Mouse (Mus musculus) liver, embryonic 13.5 days (tissue): ENCODE data around the gene Gdpd1. TPM values are rescaled to one million over a fixed set of nuclear protein-coding genes. Genes with fewer than 3 reads are reported as not detected.
"Not testable (repeated sequence)": the region's sequence is repeated elsewhere in the genome, so short reads cannot be mapped to it uniquely, and the experiment has no call there.

Source experiments
- ATAC-seq: fragments of 200-750 bp; cut with Nextera tagmentation; 2 replicates; pipeline ENCODE4 v1.8.0; 2017; ENCODE audit warnings: low read depth, mild to moderate bottlenecking, moderate number of reproducible peaks, moderate library complexity
- DNase-seq: peaks from one replicate; pipeline ENCODE4 v3.0.0; 2022
- H3K27ac ChIP-seq: fragments of 300-500 bp; sonication (generic); 2 replicates; pipeline ENCODE4 v1.5.1; 2015; ENCODE audit warnings: moderate library complexity, mild to moderate bottlenecking, inconsistent platforms
- H3K27me3 ChIP-seq: fragments of 300-500 bp; sonication (generic); 2 replicates; pipeline ENCODE4 v1.6.1; 2015; ENCODE audit warnings: mild to moderate bottlenecking, inconsistent platforms
- H3K36me3 ChIP-seq: fragments of 300-500 bp; sonication (generic); 2 replicates; pipeline ENCODE4 v1.6.1; 2015; ENCODE audit warnings: mild to moderate bottlenecking, inconsistent platforms
- H3K4me1 ChIP-seq: fragments of 300-500 bp; sonication (generic); replicated peaks from 2 replicates; pipeline ENCODE4 v1.6.1; 2015; ENCODE audit warnings: inconsistent platforms
- H3K4me2 ChIP-seq: fragments of 300-500 bp; sonication (generic); 2 replicates; pipeline ENCODE4 v1.6.1; 2015; ENCODE audit warnings: inconsistent platforms, mild to moderate bottlenecking, moderate library complexity
- H3K4me3 ChIP-seq: fragments of 300-500 bp; sonication (generic); replicated peaks from 2 replicates; pipeline ENCODE4 v1.5.1; 2015; ENCODE audit warnings: mild to moderate bottlenecking, inconsistent platforms
- H3K9ac ChIP-seq: fragments of 300-500 bp; sonication (generic); 2 replicates; pipeline ENCODE4 v1.6.1; 2015; ENCODE audit warnings: mild to moderate bottlenecking, inconsistent platforms
- H3K9me3 ChIP-seq: fragments of 300-500 bp; sonication (generic); replicated peaks from 2 replicates; pipeline ENCODE4 v1.6.1; 2016; ENCODE audit warnings: inconsistent platforms
- WGBS: fragments of 180-500 bp; shearing (Covaris S2); methylation state at CpG from one replicate; pipeline ENCODE4 v1.1.7; 2015; ENCODE audit not compliant: insufficient replicate concordance; 5-methylcytosine and 5-hydroxymethylcytosine counted together
- polyA plus RNA-seq: library from polyadenylated mRNA; unstranded; fragments of >200 nt; fragmentation: Nextera tagmentation; extraction: Ambion mirVana; gene quantifications from 2 replicates; pipeline ENCODE4 v1.2.1, GENCODE M21; 2015

Gene Gdpd1
- polyA plus RNA-seq, 1 experiment from 2014 or later, result 5.7 TPM

GRCm38 (mm10) chr11:87073343-87073865 is 458 bp downstream of the Gdpd1 start:
- H3K27ac ChIP-seq, result no peak overlapping the region
- peaks cover 22% of the 10 kb centered on the region for H3K4me1 ChIP-seq
- peak; percentile 62 for ATAC-seq

GRCm38 (mm10) chr11:87062087-87062486 is 11.8 kb downstream of the Gdpd1 start:
- Histone ChIP-seq H3K27me3 (no peaks in the 10 kb centered on the region), H3K4me2 (no peak overlapping the region), H3K27ac (no peak overlapping the region), H3K4me1 (peaks cover 10% of the 10 kb centered on the region), H3K9ac (no peak overlapping the region), H3K9me3 (no peaks in the 10 kb centered on the region), H3K36me3 (no peaks in the 10 kb centered on the region), H3K4me3 (no peak overlapping the region)
- DNase-seq (no peak), ATAC-seq (no peak)
- WGBS, result 44% methylated on average over 3 of the region's 3 CpGs

More at GRCm38 (mm10) chr11:87073343-87073865, 458 bp downstream of the Gdpd1 start:
- peak overlapping the region; percentile 84 for H3K9ac ChIP-seq
- no peaks in the 10 kb centered on the region for H3K27me3 ChIP-seq
- H3K4me3 ChIP-seq, result peak overlapping the region; percentile 73
- H3K9me3 ChIP-seq, result no peaks in the 10 kb centered on the region
- H3K36me3 ChIP-seq, result peaks cover 20% of the 10 kb centered on the region
- H3K4me2 ChIP-seq, result peak overlapping the region; percentile 99
- DNase-seq, result peak; percentile 60
- WGBS, result 2% methylated on average over 24 of the region's 24 CpGs

- WGBS, result 88% methylated on average over 2 of the region's 2 CpGs
- H3K36me3 ChIP-seq, result no peaks in the 10 kb centered on the region
- H3K4me1 ChIP-seq, result peaks cover 26% of the 10 kb centered on the region
- no peaks in the 10 kb centered on the region for H3K9me3 ChIP-seq
- no peak overlapping the region for H3K27ac ChIP-seq
- H3K9ac ChIP-seq, result no peak overlapping the region
- no peak overlapping the region for H3K4me3 ChIP-seq
- DNase-seq (no peak), ATAC-seq (no peak)
- no peaks in the 10 kb centered on the region for H3K27me3 ChIP-seq
- no peak overlapping the region for H3K4me2 ChIP-seq
Observed at GRCm38 (mm10) chr11:87060410-87060809, 13.5 kb downstream of the Gdpd1 start.

DNA sequence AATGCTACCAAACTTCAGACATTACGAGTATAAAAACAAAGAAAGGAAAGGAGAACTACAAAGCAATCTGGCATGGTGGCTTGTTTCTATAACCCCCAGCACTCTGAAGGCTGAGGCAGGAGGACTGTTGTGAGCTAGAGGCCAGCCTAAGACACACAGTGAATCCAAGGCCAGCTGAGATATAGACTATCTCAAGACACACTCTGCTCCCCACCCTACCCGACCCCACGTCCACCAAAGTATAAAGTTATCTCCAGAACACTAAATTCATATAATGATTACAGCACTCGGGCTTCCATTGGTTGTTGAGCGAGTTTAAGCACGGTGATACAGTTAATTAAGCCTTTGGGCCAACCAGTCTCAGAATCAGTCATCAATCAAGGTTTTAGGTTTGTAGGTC is 17.6 kb downstream of the Gdpd1 start:
- Histone ChIP-seq H3K9me3 (no peaks in the 10 kb centered on the region), H3K4me1 (peaks cover 22% of the 10 kb centered on the region), H3K27me3 (no peaks in the 10 kb centered on the region), H3K27ac (peak overlapping the region; percentile 63), H3K9ac (peak overlapping the region; percentile 41; the same call in 1 of the 2 replicates), H3K4me2 (peak overlapping the region; percentile 41), H3K4me3 (no peak overlapping the region), H3K36me3 (no peaks in the 10 kb centered on the region)
- peak; percentile 14 for DNase-seq
- peak; percentile 98 for ATAC-seq
- 34% methylated on average over 6 of the region's 6 CpGs for WGBS

DNA sequence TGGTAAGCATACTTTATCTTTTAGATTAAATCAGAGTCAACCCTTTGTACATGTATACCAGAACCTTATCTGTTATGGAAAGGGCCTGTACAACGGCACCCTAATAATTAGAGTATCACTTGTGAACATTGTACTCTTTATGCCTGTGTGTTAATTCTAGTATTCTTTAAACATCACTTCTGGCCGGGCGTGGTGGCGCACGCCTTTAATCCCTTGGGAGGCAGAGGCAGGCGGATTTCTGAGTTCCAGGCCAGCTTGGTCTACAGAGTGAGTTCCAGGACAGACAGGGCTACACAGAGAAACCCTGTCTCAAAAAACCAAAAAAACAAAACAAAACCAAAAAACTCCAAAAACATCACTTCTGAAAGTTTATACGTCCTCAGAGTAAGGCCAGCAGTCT is 25.0 kb downstream of the Gdpd1 start:
- H3K4me3 ChIP-seq, H3K36me3 ChIP-seq, H3K27me3 ChIP-seq, H3K9ac ChIP-seq, DNase-seq, H3K9me3 ChIP-seq, H3K4me2 ChIP-seq, H3K4me1 ChIP-seq, H3K27ac ChIP-seq, ATAC-seq: not testable (repeated sequence)
- WGBS, result 83% methylated on average over 7 of the region's 7 CpGs

- Histone ChIP-seq H3K36me3 (no peaks in the 10 kb centered on the region), H3K9me3 (no peaks in the 10 kb centered on the region), H3K27ac (no peak overlapping the region), H3K27me3 (no peaks in the 10 kb centered on the region), H3K4me2 (no peak overlapping the region), H3K4me3 (no peak overlapping the region), H3K9ac (no peak overlapping the region), H3K4me1 (peaks cover 9% of the 10 kb centered on the region)
- WGBS, result 48% methylated on average over 5 of the region's 5 CpGs
- DNase-seq (no peak), ATAC-seq (no peak)
Observed at GRCm38 (mm10) chr11:87046968-87047367, 26.9 kb downstream of the Gdpd1 start.

GRCm38 (mm10) chr11:87043052-87043451 is 30.8 kb downstream of the Gdpd1 start:
- no peaks in the 10 kb centered on the region for H3K36me3 ChIP-seq
- no peak overlapping the region for H3K4me2 ChIP-seq
- no peak overlapping the region for H3K27ac ChIP-seq
- H3K9ac ChIP-seq, result no peak overlapping the region
- no peaks in the 10 kb centered on the region for H3K27me3 ChIP-seq
- H3K9me3 ChIP-seq, result no peaks in the 10 kb centered on the region
- H3K4me1 ChIP-seq, result peaks cover 9% of the 10 kb centered on the region
- WGBS, result 56% methylated on average over 3 of the region's 3 CpGs
- DNase-seq (no peak), ATAC-seq (no peak)
- H3K4me3 ChIP-seq, result no peak overlapping the region

DNA sequence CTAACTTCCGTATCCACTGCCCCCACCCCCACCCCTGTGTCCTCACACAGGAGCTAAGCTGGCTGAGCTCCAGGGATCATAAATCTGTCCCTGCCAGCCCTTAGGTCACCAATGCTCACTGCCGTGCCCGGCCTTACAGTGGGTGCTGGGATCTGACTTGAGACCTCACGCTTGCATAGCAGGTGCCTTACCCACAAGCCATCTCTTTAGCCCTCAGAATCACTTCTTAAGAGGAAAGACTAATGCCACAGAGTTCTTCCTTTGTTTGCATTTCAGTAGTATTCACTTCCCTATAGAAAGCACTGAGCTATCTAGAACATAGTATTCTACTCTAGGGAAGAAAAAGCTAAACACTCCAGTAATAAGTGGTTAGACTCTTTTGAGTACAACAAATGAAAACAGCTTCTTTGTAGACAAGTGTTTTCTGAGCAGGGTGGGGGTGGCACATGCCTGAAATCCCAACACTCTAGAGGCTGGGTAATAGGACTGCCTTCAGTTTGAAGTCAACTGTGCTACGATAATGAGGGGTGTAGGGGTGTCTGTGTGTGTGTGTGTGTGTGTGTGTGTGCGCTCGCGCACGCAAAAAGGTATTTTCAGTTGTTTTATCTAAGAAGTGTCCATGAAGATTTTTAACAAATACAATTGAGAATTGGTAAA is 34.4 kb downstream of the Gdpd1 start:
- no peaks in the 10 kb centered on the region for H3K4me1 ChIP-seq
- no peak for ATAC-seq
- WGBS, result 76% methylated on average over 9 of the region's 9 CpGs

DNA sequence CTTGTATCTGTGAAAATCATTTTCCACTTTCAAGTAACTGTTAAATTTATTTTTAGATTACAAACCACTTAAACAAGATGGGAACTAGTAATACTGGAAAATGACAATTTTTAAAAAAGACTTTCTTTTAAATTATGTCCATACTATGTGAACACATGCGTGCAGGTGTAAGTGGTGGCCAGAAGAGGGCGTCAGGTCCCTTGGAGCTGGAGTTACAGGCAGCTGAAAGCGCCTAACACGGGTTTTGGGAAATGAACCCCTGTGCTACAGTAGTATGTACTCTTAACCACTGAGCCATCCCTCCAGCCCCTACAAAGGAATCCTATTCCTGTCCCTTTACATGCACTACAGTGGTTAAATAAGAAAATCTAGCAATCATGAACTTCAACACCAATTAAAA is 37.7 kb downstream of the Gdpd1 start:
- no peak overlapping the region for H3K4me3 ChIP-seq
- no peaks in the 10 kb centered on the region for H3K27me3 ChIP-seq
- no peak for DNase-seq
- no peak overlapping the region for H3K9ac ChIP-seq
- no peaks in the 10 kb centered on the region for H3K4me1 ChIP-seq
- WGBS, result 57% methylated on average over 4 of the region's 4 CpGs
- no peaks in the 10 kb centered on the region for H3K36me3 ChIP-seq
- no peak overlapping the region for H3K27ac ChIP-seq
- ATAC-seq, result no peak
- H3K4me2 ChIP-seq, result no peak overlapping the region
- H3K9me3 ChIP-seq, result no peaks in the 10 kb centered on the region

More for the DNA sequence above, 34.4 kb downstream of the Gdpd1 start:
- Histone ChIP-seq H3K9ac (no peak overlapping the region), H3K27me3 (no peaks in the 10 kb centered on the region), H3K36me3 (no peaks in the 10 kb centered on the region), H3K9me3 (no peaks in the 10 kb centered on the region), H3K4me2 (no peak overlapping the region), H3K27ac (no peak overlapping the region), H3K4me3 (no peak overlapping the region)
- DNase-seq, result no peak

- H3K4me3 ChIP-seq, result no peak overlapping the region
- 0 out of 2 replicates have a peak, but pooled peaks have one; percentile 36 for ATAC-seq
- no peaks in the 10 kb centered on the region for H3K4me1 ChIP-seq
- DNase-seq, result no peak
- H3K4me2 ChIP-seq, result no peak overlapping the region
- no peaks in the 10 kb centered on the region for H3K9me3 ChIP-seq
- no peak overlapping the region for H3K9ac ChIP-seq
- H3K27ac ChIP-seq, result no peak overlapping the region
- H3K27me3 ChIP-seq, result no peaks in the 10 kb centered on the region
- WGBS, result 37% methylated on average over 3 of the region's 3 CpGs
- no peaks in the 10 kb centered on the region for H3K36me3 ChIP-seq
Observed at GRCm38 (mm10) chr11:87028212-87028611, 45.6 kb downstream of the Gdpd1 start.

- Histone ChIP-seq H3K9ac (no peak overlapping the region), H3K4me2 (no peak overlapping the region), H3K27ac (no peak overlapping the region), H3K36me3 (no peaks in the 10 kb centered on the region), H3K4me1 (no peaks in the 10 kb centered on the region), H3K9me3 (0 out of 2 replicates have a peak, but pooled peaks cover 2% of the 10 kb centered on the region), H3K4me3 (no peak overlapping the region), H3K27me3 (no peaks in the 10 kb centered on the region)
- 62% methylated on average over 9 of the region's 9 CpGs for WGBS
- ATAC-seq (no peak), DNase-seq (no peak)
Observed at GRCm38 (mm10) chr11:87026096-87026875, 47.6 kb downstream of the Gdpd1 start.
